Comparison of ENCODE assay signal across 10 mouse cellular contexts in the genomic region with DNA sequence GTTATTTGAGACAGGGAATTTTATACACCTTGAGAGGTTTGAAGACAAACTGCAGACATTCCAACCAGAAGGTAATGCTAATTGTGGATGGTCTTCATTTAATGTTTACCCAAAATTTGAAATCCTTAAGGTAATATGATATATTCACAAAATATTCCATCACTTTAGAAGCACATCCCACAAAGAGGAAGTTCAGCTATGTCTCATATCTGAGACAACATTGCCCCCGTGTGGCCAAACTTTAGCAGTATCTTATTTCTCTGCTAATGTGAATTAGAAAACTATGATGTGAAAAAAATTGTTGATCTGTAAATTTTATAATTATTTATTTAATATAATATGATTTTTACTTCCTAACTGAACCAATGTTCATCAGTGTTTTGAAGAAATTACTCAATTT.
A peak's percentile ranks its signal among the peaks of the same experiment; 100 is the strongest.
DNase-seq lines count a peak whose midpoint lies in the region; ATAC-seq and TF ChIP-seq lines count a peak whose summit lies in the region.
"Had no signal": no experiment of that assay in that cellular context is flagged by ENCODE, and none has a peak within 500 bp of the region (broad histone marks: within the 10 kb centered on the region; RNA-seq: fewer than 3 reads in every experiment).

No protein-coding gene starts in this region.

- peak; percentile 87 for DNase-seq in hindbrain, embryonic 14.5 days (ENCODE audit: low spot score)
- peak; percentile 17 for DNase-seq in CH12.LX (ENCODE audit: extremely low read depth)
- DNase-seq in adrenal gland, adult 2 months, result peak; percentile 10
- peak; percentile 72 for DNase-seq in embryonic facial prominence, embryonic 14.5 days (ENCODE audit: low spot score)
- DNase-seq in layer of hippocampus, adult 9-10 months (ENCODE audit: low spot score), result peak; percentile 11
- DNase-seq in spleen, adult 18-20 months, result no peak

- no peaks in the 10 kb centered on the region for H3K36me3 ChIP-seq in hindbrain, embryonic 14.5 days (replicated peaks; ENCODE audit: control insufficient read depth, insufficient read depth)
- H3K36me3 ChIP-seq in hindbrain, embryonic 16.5 days (ENCODE audit: control insufficient read depth, insufficient read depth, low read length), result no peaks in the 10 kb centered on the region
- no peaks in the 10 kb centered on the region for H3K36me3 ChIP-seq in CH12.LX (replicated peaks in 1 of 2; ENCODE audit: control insufficient read depth in 1 of 2, insufficient read depth in 1 of 2, low read length in 1 of 2)
- no peaks in the 10 kb centered on the region for H3K36me3 ChIP-seq in embryonic facial prominence, embryonic 14.5 days (ENCODE audit: control insufficient read depth, insufficient read depth, low read length)
- H3K36me3 ChIP-seq in neural tube, embryonic 14.5 days (ENCODE audit: control insufficient read depth, insufficient read depth, low read length), result no peaks in the 10 kb centered on the region
- H3K36me3 ChIP-seq: embryonic facial prominence, embryonic 12.5 days; liver, embryonic 15.5 days had no signal

- H3K9ac ChIP-seq in hindbrain, embryonic 14.5 days, result no peak overlapping the region
- H3K9ac ChIP-seq in hindbrain, embryonic 16.5 days (ENCODE audit: low read depth, low read length), result no peak overlapping the region
- H3K9ac ChIP-seq in CH12.LX (ENCODE audit: insufficient read depth, low read depth), result no peak overlapping the region
- H3K9ac ChIP-seq in embryonic facial prominence, embryonic 14.5 days (ENCODE audit: low read depth, low read length), result no peak overlapping the region
- no peak overlapping the region for H3K9ac ChIP-seq in neural tube, embryonic 14.5 days (replicated peaks; ENCODE audit: low read depth, low read length)
- H3K9ac ChIP-seq: embryonic facial prominence, embryonic 12.5 days; liver, embryonic 15.5 days had no signal

- peak in 1 of 2 experiments; percentile 50; a peak in 2 of 4 replicates for TF ChIP-seq CTCF in CH12.LX (conservative IDR thresholded peaks at IDR 0.05 in 1 of 2, IDR thresholded peaks at IDR 0.05 in 1 of 2; ENCODE audit: low read depth in 2 of 2, low read length in 2 of 2)

- H3K79me2 ChIP-seq in CH12.LX (replicated peaks; ENCODE audit: control insufficient read depth, extremely low read depth, insufficient read depth, poor library complexity, severe bottlenecking), result no peaks in the 10 kb centered on the region

- H3K4me2 ChIP-seq in hindbrain, embryonic 14.5 days (replicated peaks), result no peak overlapping the region
- H3K4me2 ChIP-seq in hindbrain, embryonic 16.5 days (ENCODE audit: low read length), result no peak overlapping the region
- no peak overlapping the region for H3K4me2 ChIP-seq in CH12.LX (ENCODE audit: insufficient read depth, low read depth, poor library complexity, severe bottlenecking)
- no peak overlapping the region for H3K4me2 ChIP-seq in embryonic facial prominence, embryonic 14.5 days (ENCODE audit: low read depth, low read length)
- no peak overlapping the region for H3K4me2 ChIP-seq in neural tube, embryonic 14.5 days (ENCODE audit: low read depth, low read length)
- H3K4me2 ChIP-seq: embryonic facial prominence, embryonic 12.5 days; liver, embryonic 15.5 days had no signal

- in situ Hi-C loops in CH12.LX (cut with MboI; ENCODE audit: low pct_ligation_motif_present, low pct_unique_long_range_greater_than_20kb, low sequenced_read_pairs), result no loop called here

- dilution Hi-C loops in CH12.LX (cut with MboI; ENCODE audit: extremely low pct_ligation_motif_present, extremely low pct_unique_long_range_greater_than_20kb, low sequenced_read_pairs), result no loop called here

- 0% methylated on average over 1 of the region's 1 CpGs for WGBS in hindbrain, embryonic 14.5 days
- WGBS in hindbrain, embryonic 16.5 days, result 0% methylated on average over 1 of the region's 1 CpGs
- 2% methylated on average over 1 of the region's 1 CpGs for WGBS in embryonic facial prominence, embryonic 14.5 days
- 0% methylated on average over 1 of the region's 1 CpGs for WGBS in neural tube, embryonic 14.5 days

- no peak overlapping the region for H3K27ac ChIP-seq in hindbrain, embryonic 14.5 days
- H3K27ac ChIP-seq in hindbrain, embryonic 16.5 days (ENCODE audit: low read depth, low read length), result no peak overlapping the region
- H3K27ac ChIP-seq in CH12.LX (ENCODE audit: insufficient read depth, low read depth), result no peak overlapping the region
- no peak overlapping the region for H3K27ac ChIP-seq in embryonic facial prominence, embryonic 14.5 days (replicated peaks; ENCODE audit: low read depth, low read length)
- no peak overlapping the region for H3K27ac ChIP-seq in neural tube, embryonic 14.5 days (ENCODE audit: low read depth, low read length)
- H3K27ac ChIP-seq: embryonic facial prominence, embryonic 12.5 days; liver, embryonic 15.5 days had no signal

- no peak for ATAC-seq in hindbrain, embryonic 14.5 days (ENCODE audit: low FRiP score)
- no peak for ATAC-seq in hindbrain, embryonic 16.5 days
- no peak for ATAC-seq in embryonic facial prominence, embryonic 14.5 days (ENCODE audit: low read depth)
- ATAC-seq in neural tube, embryonic 14.5 days (ENCODE audit: low read depth), result peak; percentile 56; the same call in 1 of the 2 replicates

- H3K9me3 ChIP-seq in hindbrain, embryonic 14.5 days (ENCODE audit: control insufficient read depth, low read length), result no peaks in the 10 kb centered on the region
- no peaks in the 10 kb centered on the region for H3K9me3 ChIP-seq in hindbrain, embryonic 16.5 days (ENCODE audit: control insufficient read depth, low read length)
- H3K9me3 ChIP-seq in CH12.LX (replicated peaks; ENCODE audit: low read length), result peaks cover 16% of the 10 kb centered on the region
- no peaks in the 10 kb centered on the region for H3K9me3 ChIP-seq in embryonic facial prominence, embryonic 14.5 days (ENCODE audit: control insufficient read depth, low read length)
- H3K9me3 ChIP-seq in neural tube, embryonic 14.5 days (ENCODE audit: control insufficient read depth, low read length), result no peaks in the 10 kb centered on the region
- H3K9me3 ChIP-seq: embryonic facial prominence, embryonic 12.5 days; liver, embryonic 15.5 days had no signal

- TF ChIP-seq RAD21 in CH12.LX (IDR thresholded peaks at IDR 0.05; ENCODE audit: low read depth, low read length), result peak; percentile 62

- H3K27me3 ChIP-seq in hindbrain, embryonic 14.5 days (ENCODE audit: control insufficient read depth, insufficient read depth, low read length), result no peaks in the 10 kb centered on the region
- no peaks in the 10 kb centered on the region for H3K27me3 ChIP-seq in hindbrain, embryonic 16.5 days (replicated peaks; ENCODE audit: control insufficient read depth, insufficient read depth, low read length)
- no peaks in the 10 kb centered on the region for H3K27me3 ChIP-seq in CH12.LX (replicated peaks)
- no peaks in the 10 kb centered on the region for H3K27me3 ChIP-seq in embryonic facial prominence, embryonic 14.5 days (replicated peaks; ENCODE audit: control insufficient read depth, insufficient read depth, low read length)
- H3K27me3 ChIP-seq in neural tube, embryonic 14.5 days (ENCODE audit: control insufficient read depth, insufficient read depth, low read length), result no peaks in the 10 kb centered on the region
- H3K27me3 ChIP-seq: embryonic facial prominence, embryonic 12.5 days; liver, embryonic 15.5 days had no signal

- no peaks in the 10 kb centered on the region for H3K4me1 ChIP-seq in hindbrain, embryonic 14.5 days (replicated peaks; ENCODE audit: control insufficient read depth, insufficient read depth, low read length)
- H3K4me1 ChIP-seq in hindbrain, embryonic 16.5 days (ENCODE audit: control insufficient read depth, insufficient read depth, low read depth, low read length), result no peaks in the 10 kb centered on the region
- H3K4me1 ChIP-seq in CH12.LX (ENCODE audit: control insufficient read depth in 1 of 2, insufficient read depth in 2 of 2), result no peaks in the 10 kb centered on the region
- no peaks in the 10 kb centered on the region for H3K4me1 ChIP-seq in embryonic facial prominence, embryonic 14.5 days (ENCODE audit: control insufficient read depth, insufficient read depth, low read length)
- no peaks in the 10 kb centered on the region for H3K4me1 ChIP-seq in neural tube, embryonic 14.5 days (ENCODE audit: control insufficient read depth, insufficient read depth, low read length)
- H3K4me1 ChIP-seq: embryonic facial prominence, embryonic 12.5 days; liver, embryonic 15.5 days had no signal

- H3K4me3 ChIP-seq in hindbrain, embryonic 14.5 days (replicated peaks; ENCODE audit: low read length), result no peak overlapping the region
- no peak overlapping the region for H3K4me3 ChIP-seq in hindbrain, embryonic 16.5 days (ENCODE audit: low read length)
- no peak overlapping the region for H3K4me3 ChIP-seq in CH12.LX (replicated peaks in 1 of 3; ENCODE audit: low read depth in 2 of 3, low read length in 2 of 3, poor library complexity in 1 of 3)
- no peak overlapping the region for H3K4me3 ChIP-seq in embryonic facial prominence, embryonic 14.5 days (ENCODE audit: low read depth, low read length)
- H3K4me3 ChIP-seq in neural tube, embryonic 14.5 days (ENCODE audit: low read depth, low read length), result no peak overlapping the region
- H3K4me3 ChIP-seq: embryonic facial prominence, embryonic 12.5 days; liver, embryonic 15.5 days had no signal

- no peak for TF ChIP-seq EP300 in CH12.LX (IDR thresholded peaks at IDR 0.05; ENCODE audit: low read length)

- no peak for TF ChIP-seq POLR2A in CH12.LX (IDR thresholded peaks at IDR 0.05; ENCODE audit: low read depth, low read length)

TF ChIP-seq in CH12.LX, 34 proteins besides CTCF, POLR2A, EP300 and RAD21 (continues in another document):
- TF ChIP-seq JUN (IDR thresholded peaks at IDR 0.05; ENCODE audit: insufficient read depth, low read depth, low read length) (no peak), PAX5 (IDR thresholded peaks at IDR 0.05; ENCODE audit: low read length) (no peak), USF2 (conservative IDR thresholded peaks at IDR 0.05; ENCODE audit: low read depth, low read length) (no peak), RCOR1 (conservative IDR thresholded peaks at IDR 0.05; ENCODE audit: low read depth, low read length) (no peak), ZNF384 (IDR thresholded peaks at IDR 0.05; ENCODE audit: low read depth, low read length) (no peak), ZC3H11A (IDR thresholded peaks at IDR 0.05; ENCODE audit: low read depth, low read length) (no peak), MAZ (IDR thresholded peaks at IDR 0.05; ENCODE audit: low read depth, low read length) (no peak), ZMIZ1 (IDR thresholded peaks at IDR 0.05; ENCODE audit: low read depth, low read length) (no peak), HCFC1 (IDR thresholded peaks at IDR 0.05; ENCODE audit: low read depth, low read length) (no peak), JUND (conservative IDR thresholded peaks at IDR 0.05; ENCODE audit: low read depth, low read length) (no peak), TBP (conservative IDR thresholded peaks at IDR 0.05; ENCODE audit: low read depth, low read length) (no peak), MEF2A (IDR thresholded peaks at IDR 0.05; ENCODE audit: borderline replicate concordance, low read depth, low read length) (no peak), MXI1 (IDR thresholded peaks at IDR 0.05; ENCODE audit: low read depth, low read length) (no peak), CHD1 (IDR thresholded peaks at IDR 0.05; ENCODE audit: low read depth, low read length) (no peak), MYC (IDR thresholded peaks at IDR 0.05; ENCODE audit: low read depth, low read length) (no peak)

Comparison
In these comparisons a context has a peak if more than half of its experiments do, and no peak if none do; other contexts are left out.
1. DNase-seq: peak in hindbrain, embryonic 14.5 days (single experiment), CH12.LX (single experiment), adrenal gland, adult 2 months (single experiment), embryonic facial prominence, embryonic 14.5 days (single experiment) and layer of hippocampus, adult 9-10 months (single experiment); none in spleen, adult 18-20 months (0 of 2).